Mouse (Mus musculus) G1E (cell line): ENCODE measurements around the gene Trp53rkb. TPM values are rescaled to one million over a fixed set of nuclear protein-coding genes. Genes with fewer than 3 reads are reported as not detected.
A peak's percentile ranks its signal among the peaks of the same experiment; 100 is the strongest.

Experiments
- ATAC-seq: 2 replicates; pipeline ENCODE4 v1.8.0; 2016; ENCODE audit warnings: mild to moderate bottlenecking; ENCODE audit not compliant: insufficient number of reproducible peaks, poor library complexity, low FRiP score, severe bottlenecking; ENCODE audit errors: extremely low read depth
- DNase-seq: peaks from one replicate; pipeline ENCODE4 v3.0.0; 2012; ENCODE audit warnings: low spot score
- H3K27me3 ChIP-seq: 2 replicates; pipeline ENCODE4 v1.6.1; 2012; ENCODE audit warnings: mild to moderate bottlenecking, low read length, inconsistent platforms; ENCODE audit not compliant: insufficient read depth
- H3K36me3 ChIP-seq: replicated peaks from 2 replicates; pipeline ENCODE3; 2012; ENCODE audit warnings: mild to moderate bottlenecking, inconsistent platforms
- H3K4me1 ChIP-seq: 2 replicates; pipeline ENCODE4 v1.6.1; 2012; ENCODE audit warnings: low read depth, low read length, inconsistent platforms, mixed read lengths; ENCODE audit not compliant: insufficient read depth
- H3K4me3 ChIP-seq: 2 replicates; pipeline ENCODE4 v1.5.1; 2012; ENCODE audit warnings: low read depth, mild to moderate bottlenecking, inconsistent platforms, low read length, moderate library complexity, mixed read lengths
- H3K9me3 ChIP-seq: replicated peaks from 2 replicates; pipeline ENCODE4 v1.6.1; 2012; ENCODE audit warnings: inconsistent platforms
- CTCF ChIP-seq: IDR thresholded peaks from 2 replicates; pipeline ENCODE4 v1.5.1; 2012; ENCODE audit warnings: low read depth, low read length, inconsistent platforms, mixed read lengths
- GATA1 ChIP-seq: IDR thresholded peaks from 2 replicates; pipeline ENCODE4 v1.6.1; 2012; ENCODE audit warnings: borderline replicate concordance, low read length, inconsistent platforms, mixed read lengths
- GATA2 ChIP-seq: IDR thresholded peaks from 2 replicates; pipeline ENCODE4 v1.6.1; 2012; ENCODE audit warnings: low read depth, low read length, inconsistent platforms, borderline replicate concordance
- POLR2AphosphoS5 ChIP-seq: IDR thresholded peaks from 2 replicates; pipeline ENCODE4 v1.6.1; 2012; ENCODE audit warnings: low read depth, low read length, inconsistent platforms; ENCODE audit not compliant: insufficient replicate concordance
- TAL1 ChIP-seq: conservative IDR thresholded peaks from 2 replicates; pipeline ENCODE4 v1.6.1; 2012; ENCODE audit warnings: low read depth, low read length, inconsistent platforms, mixed read lengths
- polyA plus RNA-seq: library from polyadenylated mRNA; stranded (reverse); fragments of >175 nt; gene quantifications from 2 replicates; pipeline ENCODE4 v1.2.3, GENCODE M21; 2012
- total RNA-seq, 2 experiments: library from RNA; stranded (forward) in 1 of 2; stranded (reverse) in 1 of 2; fragments of 200-1000 nt in 1 of 2; fragments of >200 nt in 1 of 2; fragmentation: Nextera tagmentation in 1 of 2; gene quantifications; 2 replicates each; pipeline ENCODE4 v1.2.3; 2014 to 2017

Trp53rkb gene
- total and polyA plus RNA-seq, 3 experiments: 2.9 to 6.2 (median 3.9) TPM

GRCm38 (mm10) chr2:166819849-166820248, 27.5 kb downstream of the Trp53rkb start:
- no peak for TF ChIP-seq CTCF
- TF ChIP-seq GATA1: no peak
- no peak for TF ChIP-seq GATA2
- no peak for TF ChIP-seq TAL1
- no peak for TF ChIP-seq POLR2AphosphoS5
- H3K4me3 ChIP-seq: no peak overlapping the region
- no peaks in the 10 kb centered on the region for H3K27me3 ChIP-seq
- ATAC-seq (no peak), DNase-seq (no peak)
- H3K36me3 ChIP-seq: peaks cover 54% of the 10 kb centered on the region
- H3K9me3 ChIP-seq: no peaks in the 10 kb centered on the region
- H3K4me1 ChIP-seq: peaks cover 48% of the 10 kb centered on the region

- Histone ChIP-seq H3K4me1 (peaks cover 48% of the 10 kb centered on the region), H3K36me3 (peaks cover 59% of the 10 kb centered on the region), H3K4me3 (no peak overlapping the region), H3K27me3 (no peaks in the 10 kb centered on the region), H3K9me3 (no peaks in the 10 kb centered on the region)
- no peak for TF ChIP-seq TAL1
- no peak for TF ChIP-seq POLR2AphosphoS5
- no peak for TF ChIP-seq GATA1
- DNase-seq (no peak), ATAC-seq (peak; percentile 11; the same call in 1 of the 2 replicates)
Measured at GRCm38 (mm10) chr2:166820844-166821243, 28.5 kb downstream of the Trp53rkb start.

GRCm38 (mm10) chr2:166821406-166821805, 29.1 kb downstream of the Trp53rkb start:
- Histone ChIP-seq H3K9me3 (no peaks in the 10 kb centered on the region), H3K27me3 (no peaks in the 10 kb centered on the region), H3K4me1 (peaks cover 50% of the 10 kb centered on the region), H3K4me3 (no peak overlapping the region), H3K36me3 (peaks cover 64% of the 10 kb centered on the region)
- TF ChIP-seq POLR2AphosphoS5 (no peak), TAL1 (no peak), CTCF (no peak), GATA2 (no peak), GATA1 (no peak)
- ATAC-seq (no peak), DNase-seq (no peak)

GRCm38 (mm10) chr2:166822119-166822826, 29.9 kb downstream of the Trp53rkb start:
- H3K4me3 ChIP-seq: no peak overlapping the region
- TF ChIP-seq GATA1 (no peak), CTCF (no peak), GATA2 (no peak), POLR2AphosphoS5 (no peak), TAL1 (no peak)
- H3K36me3 ChIP-seq: peaks cover 72% of the 10 kb centered on the region
- peaks cover 52% of the 10 kb centered on the region for H3K4me1 ChIP-seq
- ATAC-seq (no peak), DNase-seq (no peak)
- no peaks in the 10 kb centered on the region for H3K9me3 ChIP-seq
- H3K27me3 ChIP-seq: no peaks in the 10 kb centered on the region

GRCm38 (mm10) chr2:166822901-166823300, 30.6 kb downstream of the Trp53rkb start:
- TF ChIP-seq TAL1 (no peak), GATA1 (no peak), POLR2AphosphoS5 (no peak), GATA2 (no peak), CTCF (no peak)
- DNase-seq: no peak
- no peaks in the 10 kb centered on the region for H3K9me3 ChIP-seq
- H3K4me1 ChIP-seq: peaks cover 52% of the 10 kb centered on the region
- H3K36me3 ChIP-seq: peaks cover 77% of the 10 kb centered on the region
- H3K27me3 ChIP-seq: no peaks in the 10 kb centered on the region
- H3K4me3 ChIP-seq: no peak overlapping the region
- no peak for ATAC-seq

GRCm38 (mm10) chr2:166824386-166824785, 32.1 kb downstream of the Trp53rkb start:
- Histone ChIP-seq H3K9me3 (no peaks in the 10 kb centered on the region), H3K27me3 (no peaks in the 10 kb centered on the region), H3K4me1 (peaks cover 39% of the 10 kb centered on the region), H3K36me3 (peaks cover 76% of the 10 kb centered on the region), H3K4me3 (no peak overlapping the region)
- ATAC-seq (no peak), DNase-seq (no peak)
- TF ChIP-seq CTCF (no peak), POLR2AphosphoS5 (no peak), GATA2 (no peak), GATA1 (no peak), TAL1 (no peak)
